In genomic region chr9:120360397-120361177, GRCm38 (mm10) we compare ENCODE assay signal across 9 mouse cellular contexts. TPM values are rescaled to one million over a fixed set of nuclear protein-coding genes. Genes with fewer than 3 reads are reported as not detected.
DNase-seq lines count a peak whose midpoint lies in the region; ATAC-seq and TF ChIP-seq lines count a peak whose summit lies in the region.
"Had no signal": no experiment of that assay in that cellular context is flagged by ENCODE, and none has a peak within 500 bp of the region (broad histone marks: within the 10 kb centered on the region; RNA-seq: fewer than 3 reads in every experiment).

No protein-coding gene starts in this region.

- TF ChIP-seq POLR2A in kidney, adult 2 months (IDR thresholded peaks at IDR 0.05; ENCODE audit: low read depth, low read length): no peak
- no peak for TF ChIP-seq POLR2A in olfactory bulb, adult 2 months (IDR thresholded peaks at IDR 0.05; ENCODE audit: insufficient read depth, low read depth, low read length)

- H3K4me2 ChIP-seq in forebrain, embryonic 14.5 days (ENCODE audit: low read length): no peak overlapping the region
- no peak overlapping the region for H3K4me2 ChIP-seq in forebrain, embryonic 11.5 days (ENCODE audit: low read depth, low read length, severe bottlenecking)
- no peak overlapping the region; the same call in 1 of the 2 replicates for H3K4me2 ChIP-seq in limb, embryonic 13.5 days (replicated peaks)
- H3K4me2 ChIP-seq: embryonic facial prominence, embryonic 15.5 days had no signal

- peak; percentile 19 for DNase-seq in forebrain, embryonic 14.5 days (ENCODE audit: low spot score)
- DNase-seq in forebrain, embryonic 11.5 days (ENCODE audit: low spot score): no peak
- DNase-seq in cerebellum, adult 9-10 months: peak; percentile 58
- peak; percentile 100 for DNase-seq in gonadal fat pad, adult 2 months (ENCODE audit: low read depth)
- DNase-seq in kidney, adult 2 months: peak; percentile 89
- no peak for DNase-seq in thymus, postnatal 14 days

- TF ChIP-seq CTCF in kidney, adult 2 months (conservative IDR thresholded peaks at IDR 0.05; ENCODE audit: insufficient read depth, insufficient read length, low read depth, low read length): no peak
- TF ChIP-seq CTCF in olfactory bulb, adult 2 months (IDR thresholded peaks at IDR 0.05; ENCODE audit: insufficient read depth, low read depth, low read length): no peak

- no peak overlapping the region for H3K4me3 ChIP-seq in forebrain, embryonic 14.5 days (ENCODE audit: low read depth, low read length)
- no peak overlapping the region for H3K4me3 ChIP-seq in forebrain, embryonic 11.5 days (ENCODE audit: low read depth, low read length)
- H3K4me3 ChIP-seq in kidney, adult 2 months (ENCODE audit: insufficient read depth, low read depth, low read length): no peak overlapping the region
- H3K4me3 ChIP-seq in limb, embryonic 13.5 days: no peak overlapping the region
- no peak overlapping the region for H3K4me3 ChIP-seq in olfactory bulb, adult 2 months (ENCODE audit: insufficient read depth, low read depth, low read length)
- H3K4me3 ChIP-seq: embryonic facial prominence, embryonic 15.5 days had no signal

- H3K27ac ChIP-seq in forebrain, embryonic 14.5 days (ENCODE audit: low read depth, low read length): no peak overlapping the region
- H3K27ac ChIP-seq in forebrain, embryonic 11.5 days (ENCODE audit: low read depth, low read length): no peak overlapping the region
- peak overlapping the region; percentile 90 for H3K27ac ChIP-seq in kidney, adult 2 months (ENCODE audit: insufficient read depth, low read depth, low read length)
- H3K27ac ChIP-seq in limb, embryonic 13.5 days: peak overlapping the region; percentile 53; the same call in 1 of the 2 replicates
- peak overlapping the region; percentile 53 for H3K27ac ChIP-seq in olfactory bulb, adult 2 months (ENCODE audit: insufficient read depth, low read depth, low read length)
- H3K27ac ChIP-seq: embryonic facial prominence, embryonic 15.5 days had no signal

- WGBS in forebrain, embryonic 14.5 days: 73% methylated on average over 14 of the region's 14 CpGs
- 79% methylated on average over 14 of the region's 14 CpGs for WGBS in forebrain, embryonic 11.5 days
- 29% methylated on average over 14 of the region's 14 CpGs for WGBS in kidney, adult 2 months
- WGBS in limb, embryonic 13.5 days: 49% methylated on average over 14 of the region's 14 CpGs
- WGBS in olfactory bulb, adult 2 months: 58% methylated on average over 14 of the region's 14 CpGs

- H3K36me3 ChIP-seq in forebrain, embryonic 14.5 days (ENCODE audit: control insufficient read depth, insufficient read depth, low read length): no peaks in the 10 kb centered on the region
- no peaks in the 10 kb centered on the region for H3K36me3 ChIP-seq in forebrain, embryonic 11.5 days (ENCODE audit: control insufficient read depth, insufficient read depth, low read length)
- no peaks in the 10 kb centered on the region for H3K36me3 ChIP-seq in kidney, adult 2 months (ENCODE audit: control insufficient read depth, insufficient read depth, low read length)
- H3K36me3 ChIP-seq in limb, embryonic 13.5 days: no peaks in the 10 kb centered on the region
- H3K36me3 ChIP-seq: embryonic facial prominence, embryonic 15.5 days had no signal

- ATAC-seq in forebrain, embryonic 14.5 days: no peak
- no peak for ATAC-seq in forebrain, embryonic 11.5 days (replicated peaks; ENCODE audit: low FRiP score)
- ATAC-seq in limb, embryonic 13.5 days (ENCODE audit: low FRiP score, low read depth): no peak

- H3K4me1 ChIP-seq in forebrain, embryonic 14.5 days (ENCODE audit: control insufficient read depth, insufficient read depth, low read length): no peaks in the 10 kb centered on the region
- H3K4me1 ChIP-seq in forebrain, embryonic 11.5 days (replicated peaks; ENCODE audit: control insufficient read depth, insufficient read depth, low read length): no peaks in the 10 kb centered on the region
- H3K4me1 ChIP-seq in kidney, adult 2 months (ENCODE audit: control insufficient read depth, insufficient read depth, low read length): no peaks in the 10 kb centered on the region
- peaks cover 6% of the 10 kb centered on the region; the same call in 1 of the 2 replicates for H3K4me1 ChIP-seq in limb, embryonic 13.5 days
- peaks cover 15% of the 10 kb centered on the region for H3K4me1 ChIP-seq in olfactory bulb, adult 2 months (ENCODE audit: control insufficient read depth, insufficient read depth, low read length)
- H3K4me1 ChIP-seq: embryonic facial prominence, embryonic 15.5 days had no signal

- no peak overlapping the region for H3K9ac ChIP-seq in forebrain, embryonic 14.5 days (ENCODE audit: low read length)
- no peak overlapping the region for H3K9ac ChIP-seq in forebrain, embryonic 11.5 days (ENCODE audit: low read length)
- no peak overlapping the region for H3K9ac ChIP-seq in limb, embryonic 13.5 days
- H3K9ac ChIP-seq: embryonic facial prominence, embryonic 15.5 days had no signal

- H3K9me3 ChIP-seq in forebrain, embryonic 14.5 days (replicated peaks; ENCODE audit: control insufficient read depth, low read length): no peaks in the 10 kb centered on the region
- no peaks in the 10 kb centered on the region for H3K9me3 ChIP-seq in forebrain, embryonic 11.5 days (ENCODE audit: control insufficient read depth, low read length)
- H3K9me3 ChIP-seq in limb, embryonic 13.5 days: no peaks in the 10 kb centered on the region
- H3K9me3 ChIP-seq: embryonic facial prominence, embryonic 15.5 days had no signal

- no peaks in the 10 kb centered on the region for H3K27me3 ChIP-seq in forebrain, embryonic 14.5 days (replicated peaks; ENCODE audit: control insufficient read depth, insufficient read depth, low read length)
- H3K27me3 ChIP-seq in forebrain, embryonic 11.5 days (ENCODE audit: control insufficient read depth, insufficient read depth, low read length): no peaks in the 10 kb centered on the region
- no peaks in the 10 kb centered on the region for H3K27me3 ChIP-seq in kidney, adult 2 months (replicated peaks; ENCODE audit: control insufficient read depth, insufficient read depth, low read length)
- H3K27me3 ChIP-seq in limb, embryonic 13.5 days: no peaks in the 10 kb centered on the region

RNA-seq across cellular contexts. Expression of gene Myrip, which starts 59.3 kb away (rescaled TPM):
- polyA plus RNA-seq in forebrain, embryonic 14.5 days (2014; fragmentation: Nextera tagmentation; extraction: Ambion mirVana): 0.89 and 1.3 TPM in 2 replicates
- 0.28 and 0.86 TPM in 2 replicates for polyA plus RNA-seq in forebrain, embryonic 11.5 days (2014; fragmentation: Nextera tagmentation; extraction: Ambion mirVana)
- polyA plus RNA-seq in gonadal fat pad, adult 2 months (2012; rRNA removed): 2.2 and 5.8 TPM in 2 replicates
- polyA plus RNA-seq in kidney, adult 2 months (2012; rRNA removed): 1.1 and 1.3 TPM in 2 replicates
- 0.32 and 0.59 TPM in 2 replicates for polyA plus RNA-seq in limb, embryonic 13.5 days (2015; fragmentation: Nextera tagmentation; extraction: Ambion mirVana)
- not detected in 2 replicates for polyA plus RNA-seq in olfactory bulb, adult 2 months (2012; ENCODE audit: insufficient read depth, insufficient read length, low replicate concordance, missing spikeins)

Comparison
In these comparisons a context has a peak if more than half of its experiments do, and no peak if none do; other contexts are left out.
1. DNase-seq: peak in forebrain, embryonic 14.5 days (single experiment), cerebellum, adult 9-10 months (single experiment), gonadal fat pad, adult 2 months (single experiment) and kidney, adult 2 months (single experiment); none in forebrain, embryonic 11.5 days (single experiment) and thymus, postnatal 14 days (single experiment).
2. H3K27ac ChIP-seq: peak in kidney, adult 2 months (single experiment), limb, embryonic 13.5 days (single experiment) and olfactory bulb, adult 2 months (single experiment); none in forebrain, embryonic 14.5 days (single experiment) and forebrain, embryonic 11.5 days (single experiment).